Mouse (Mus musculus): ENCODE measurements around the gene Mrpl4. TPM values are rescaled to one million over a fixed set of nuclear protein-coding genes. Genes with fewer than 3 reads are reported as not detected.

Gene Mrpl4
- polyA plus RNA-seq, 1 experiment from 2014 or later = 156 TPM

DNA sequence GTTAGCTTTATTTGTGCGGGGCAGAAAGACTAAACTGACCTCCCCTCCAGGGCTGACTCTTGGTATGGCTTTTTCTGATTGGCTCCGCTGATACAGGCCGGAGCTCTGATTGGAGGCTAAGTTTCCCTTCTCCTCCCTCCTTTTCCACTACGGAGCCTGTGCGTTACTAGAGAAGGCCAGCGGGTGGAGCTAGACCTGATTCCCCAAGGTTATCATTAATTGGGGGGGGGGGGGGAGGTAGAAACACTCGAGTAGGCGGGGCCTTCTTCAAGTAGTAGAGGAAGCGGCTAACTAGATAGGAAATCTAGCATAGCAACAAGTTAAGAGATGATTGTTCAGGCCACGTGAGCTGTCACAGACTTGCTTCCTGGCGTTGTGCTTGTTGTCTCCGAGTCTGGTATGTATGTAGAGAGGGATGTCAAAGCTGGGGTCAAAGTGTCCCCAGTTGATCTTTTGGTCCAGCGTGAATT is 28.3 kb downstream of the Mrpl4 start:
- Histone ChIP-seq H3K27me3 (ENCODE audit: control insufficient read depth, insufficient read depth, low read depth, low read length) (peaks cover 41% of the 10 kb centered on the region), H3K9ac (ENCODE audit: low read length) (peak overlapping the region; percentile 47), H3K4me2 (ENCODE audit: low read depth, low read length) (peak overlapping the region; percentile 98), H3K36me3 (ENCODE audit: control insufficient read depth, insufficient read depth, low read length) (no peaks in the 10 kb centered on the region), H3K4me3 (ENCODE audit: low read length) (peak overlapping the region; percentile 65), H3K4me1 (replicated peaks; ENCODE audit: control insufficient read depth, insufficient read depth, low read length) (peaks cover 48% of the 10 kb centered on the region), H3K9me3 (ENCODE audit: control insufficient read depth, low read length) (no peaks in the 10 kb centered on the region), H3K27ac (ENCODE audit: low read length) (peak overlapping the region; percentile 78)
- ATAC-seq (ENCODE audit: low read depth) = peak; percentile 71
- WGBS = 0% methylated on average over 13 of the region's 13 CpGs

DNA sequence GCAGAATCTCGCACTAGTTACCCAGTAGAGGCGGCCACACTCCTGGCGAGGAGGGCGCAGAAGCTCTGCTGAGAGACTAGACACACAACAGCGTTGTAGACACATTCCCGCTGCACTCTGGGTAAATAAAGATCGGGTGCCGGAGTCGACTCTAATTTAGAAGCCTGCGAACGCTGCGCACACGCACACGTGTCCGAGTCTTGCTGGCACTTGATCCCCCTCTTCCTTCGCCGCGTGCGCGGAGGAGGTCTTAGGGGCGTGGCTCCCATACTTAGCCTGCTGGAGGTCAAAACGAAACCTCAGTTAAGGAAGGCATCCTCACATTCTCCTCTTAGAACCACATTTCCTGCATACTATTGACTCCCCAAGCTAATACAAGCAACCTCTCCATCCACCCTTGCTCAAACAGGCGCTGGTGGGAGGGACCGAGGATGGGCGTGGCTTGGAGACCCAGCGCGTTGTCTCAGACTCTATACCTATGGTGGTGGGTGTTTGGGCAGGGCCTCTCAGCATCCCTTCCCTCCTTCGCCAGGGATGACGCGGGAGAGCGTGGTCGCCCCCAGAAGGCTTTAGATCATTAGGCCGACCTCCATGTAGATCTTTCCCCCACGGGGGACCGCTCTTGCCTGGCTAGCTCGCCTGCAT is 28.8 kb downstream of the Mrpl4 start:
- H3K9me3 ChIP-seq (ENCODE audit: control insufficient read depth, low read length) = no peaks in the 10 kb centered on the region
- peak overlapping the region; percentile 98 for H3K4me2 ChIP-seq (ENCODE audit: low read depth, low read length)
- ATAC-seq (ENCODE audit: low read depth) = peak; percentile 22; the same call in 1 of the 2 replicates
- WGBS = under 1% methylated on average over 36 of the region's 36 CpGs
- H3K27ac ChIP-seq (ENCODE audit: low read length) = peak overlapping the region; percentile 78
- peak overlapping the region; percentile 65 for H3K4me3 ChIP-seq (ENCODE audit: low read length)
- peak overlapping the region; percentile 44 for H3K9ac ChIP-seq (ENCODE audit: low read length)
- peaks cover 47% of the 10 kb centered on the region for H3K27me3 ChIP-seq (ENCODE audit: control insufficient read depth, insufficient read depth, low read depth, low read length)
- H3K36me3 ChIP-seq (ENCODE audit: control insufficient read depth, insufficient read depth, low read length) = no peaks in the 10 kb centered on the region
- peaks cover 50% of the 10 kb centered on the region for H3K4me1 ChIP-seq (replicated peaks; ENCODE audit: control insufficient read depth, insufficient read depth, low read length)

DNA sequence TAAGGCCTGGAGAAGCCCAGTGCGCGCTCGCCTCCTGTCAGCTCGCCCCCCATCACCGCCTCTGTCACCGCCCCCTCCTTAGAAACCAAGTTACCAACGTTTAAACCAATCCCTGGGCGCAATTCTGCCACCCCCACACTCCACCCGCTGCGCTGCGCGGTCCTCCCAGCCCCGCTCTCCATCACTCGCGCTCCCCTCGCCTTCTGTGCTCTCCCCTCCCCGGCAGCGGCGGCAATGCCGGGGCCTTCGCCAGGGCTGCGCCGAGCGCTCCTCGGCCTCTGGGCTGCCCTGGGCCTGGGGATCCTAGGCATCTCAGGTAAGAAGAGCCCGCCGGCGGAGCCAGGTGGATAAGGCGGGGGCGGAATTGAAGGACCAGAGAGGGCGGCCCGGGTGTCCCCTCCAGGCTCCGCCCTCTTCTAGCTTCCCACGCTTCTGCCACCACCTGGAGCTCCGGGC is 29.4 kb downstream of the Mrpl4 start, which contains the start of gene Icam5:
TSS of gene Icam5 (plus strand) at position 178 of the 456 bp plus-strand sequence.
- H3K9ac ChIP-seq (ENCODE audit: low read length) = peak within 1 kb of the TSS; percentile 65
- H3K27ac ChIP-seq (ENCODE audit: low read length) = peak within 1 kb of the TSS; percentile 78
- under 1% methylated on average over 34 of the region's 35 CpGs for WGBS
- peak within 1 kb of the TSS; percentile 65 for H3K4me3 ChIP-seq (ENCODE audit: low read length)
- peaks cover 52% of the 10 kb centered on the region for H3K27me3 ChIP-seq (ENCODE audit: control insufficient read depth, insufficient read depth, low read depth, low read length)
- no peaks in the 10 kb centered on the region for H3K9me3 ChIP-seq (ENCODE audit: control insufficient read depth, low read length)
- H3K4me2 ChIP-seq (ENCODE audit: low read depth, low read length) = peak within 1 kb of the TSS; percentile 99
- ATAC-seq (ENCODE audit: low read depth) = no peak
- H3K4me1 ChIP-seq (replicated peaks; ENCODE audit: control insufficient read depth, insufficient read depth, low read length) = peaks cover 54% of the 10 kb centered on the region
- H3K36me3 ChIP-seq (ENCODE audit: control insufficient read depth, insufficient read depth, low read length) = no peaks in the 10 kb centered on the region

DNA sequence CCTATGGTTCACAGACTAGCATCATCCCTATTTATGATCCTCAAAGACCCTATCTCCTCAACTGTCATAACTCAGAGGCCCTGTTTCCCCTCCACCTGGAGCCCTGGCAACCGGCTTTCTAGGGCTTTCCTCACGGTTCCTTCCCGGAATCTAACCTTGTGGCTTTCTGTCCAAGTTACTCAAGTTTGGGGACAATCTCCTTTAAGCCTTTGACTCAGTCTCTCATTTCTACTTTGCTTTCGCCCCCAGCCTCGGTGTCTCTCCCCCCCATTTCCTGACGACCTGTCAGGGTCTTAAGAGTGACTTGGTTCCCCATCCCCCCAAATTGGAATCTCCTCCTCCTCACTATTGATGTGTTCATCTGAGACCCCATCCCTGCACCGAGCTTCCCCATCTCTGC is 30.0 kb downstream of the Mrpl4 start:
- no peak for ATAC-seq (ENCODE audit: low read depth)
- H3K27me3 ChIP-seq (ENCODE audit: control insufficient read depth, insufficient read depth, low read depth, low read length) = peaks cover 58% of the 10 kb centered on the region
- no peak overlapping the region for H3K27ac ChIP-seq (ENCODE audit: low read length)
- no peaks in the 10 kb centered on the region for H3K9me3 ChIP-seq (ENCODE audit: control insufficient read depth, low read length)
- no peak overlapping the region for H3K9ac ChIP-seq (ENCODE audit: low read length)
- no peaks in the 10 kb centered on the region for H3K36me3 ChIP-seq (ENCODE audit: control insufficient read depth, insufficient read depth, low read length)
- WGBS = 2% methylated on average over 7 of the region's 7 CpGs
- peak overlapping the region; percentile 99 for H3K4me2 ChIP-seq (ENCODE audit: low read depth, low read length)
- H3K4me1 ChIP-seq (replicated peaks; ENCODE audit: control insufficient read depth, insufficient read depth, low read length) = peaks cover 55% of the 10 kb centered on the region
- peak overlapping the region; percentile 65 for H3K4me3 ChIP-seq (ENCODE audit: low read length)

DNA sequence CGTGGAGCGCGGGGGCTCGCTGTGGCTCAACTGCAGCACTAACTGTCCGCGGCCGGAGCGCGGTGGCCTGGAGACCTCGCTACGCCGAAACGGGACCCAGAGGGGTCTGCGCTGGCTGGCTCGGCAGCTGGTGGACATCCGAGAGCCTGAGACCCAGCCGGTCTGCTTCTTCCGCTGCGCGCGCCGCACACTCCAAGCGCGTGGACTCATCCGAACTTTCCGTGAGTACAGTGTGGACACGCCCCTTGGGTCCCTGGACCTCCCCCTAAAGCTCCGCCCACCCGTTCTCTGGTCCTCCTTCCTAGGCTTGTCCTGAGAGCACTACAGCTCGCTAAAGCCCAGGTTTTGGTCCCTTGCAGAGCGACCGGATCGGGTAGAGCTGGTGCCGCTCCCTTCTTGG is 30.6 kb downstream of the Mrpl4 start:
- Histone ChIP-seq H3K9ac (ENCODE audit: low read length) (peak overlapping the region; percentile 65), H3K27ac (ENCODE audit: low read length) (no peak overlapping the region), H3K4me2 (ENCODE audit: low read depth, low read length) (peak overlapping the region; percentile 99), H3K4me1 (replicated peaks; ENCODE audit: control insufficient read depth, insufficient read depth, low read length) (peaks cover 56% of the 10 kb centered on the region), H3K9me3 (ENCODE audit: control insufficient read depth, low read length) (no peaks in the 10 kb centered on the region), H3K4me3 (ENCODE audit: low read length) (peak overlapping the region; percentile 65), H3K36me3 (ENCODE audit: control insufficient read depth, insufficient read depth, low read length) (no peaks in the 10 kb centered on the region), H3K27me3 (ENCODE audit: control insufficient read depth, insufficient read depth, low read depth, low read length) (peaks cover 64% of the 10 kb centered on the region)
- peak; percentile 71 for ATAC-seq (ENCODE audit: low read depth)
- WGBS = under 1% methylated on average over 34 of the region's 34 CpGs

DNA sequence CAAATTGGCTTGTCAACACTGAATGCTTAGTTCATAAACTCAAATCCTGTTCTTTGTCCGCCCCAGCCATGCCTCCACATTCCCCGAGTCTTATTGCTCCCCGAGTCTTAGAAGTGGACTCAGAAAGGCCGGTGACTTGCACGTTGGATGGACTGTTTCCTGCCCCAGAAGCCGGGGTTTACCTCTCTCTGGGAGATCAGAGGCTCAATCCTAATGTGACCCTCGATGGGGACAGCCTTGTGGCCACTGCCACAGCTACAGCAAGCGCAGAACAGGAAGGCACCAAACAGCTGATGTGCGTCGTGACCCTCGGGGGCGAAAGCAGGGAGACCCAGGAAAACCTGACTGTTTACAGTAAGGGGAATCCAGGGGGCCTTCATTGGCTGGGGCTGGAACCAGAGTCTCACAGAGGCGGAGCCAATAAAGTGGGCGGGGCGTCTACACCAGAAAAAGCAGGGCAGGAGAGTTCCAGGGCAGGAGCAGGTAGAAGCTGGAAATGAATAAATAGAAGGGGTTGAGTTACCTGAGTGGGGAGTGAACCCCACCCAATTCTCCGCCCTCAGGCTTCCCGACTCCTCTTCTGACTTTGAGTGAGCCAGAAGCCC is 32.0 kb downstream of the Mrpl4 start:
- 6% methylated on average over 17 of the region's 17 CpGs for WGBS
- H3K4me3 ChIP-seq (ENCODE audit: low read length) = no peak overlapping the region
- no peak overlapping the region for H3K4me2 ChIP-seq (ENCODE audit: low read depth, low read length)
- H3K4me1 ChIP-seq (replicated peaks; ENCODE audit: control insufficient read depth, insufficient read depth, low read length) = peaks cover 48% of the 10 kb centered on the region
- no peak overlapping the region for H3K9ac ChIP-seq (ENCODE audit: low read length)
- no peaks in the 10 kb centered on the region for H3K36me3 ChIP-seq (ENCODE audit: control insufficient read depth, insufficient read depth, low read length)
- peaks cover 74% of the 10 kb centered on the region for H3K27me3 ChIP-seq (ENCODE audit: control insufficient read depth, insufficient read depth, low read depth, low read length)
- no peak for ATAC-seq (ENCODE audit: low read depth)
- no peaks in the 10 kb centered on the region for H3K9me3 ChIP-seq (ENCODE audit: control insufficient read depth, low read length)
- no peak overlapping the region for H3K27ac ChIP-seq (ENCODE audit: low read length)

DNA sequence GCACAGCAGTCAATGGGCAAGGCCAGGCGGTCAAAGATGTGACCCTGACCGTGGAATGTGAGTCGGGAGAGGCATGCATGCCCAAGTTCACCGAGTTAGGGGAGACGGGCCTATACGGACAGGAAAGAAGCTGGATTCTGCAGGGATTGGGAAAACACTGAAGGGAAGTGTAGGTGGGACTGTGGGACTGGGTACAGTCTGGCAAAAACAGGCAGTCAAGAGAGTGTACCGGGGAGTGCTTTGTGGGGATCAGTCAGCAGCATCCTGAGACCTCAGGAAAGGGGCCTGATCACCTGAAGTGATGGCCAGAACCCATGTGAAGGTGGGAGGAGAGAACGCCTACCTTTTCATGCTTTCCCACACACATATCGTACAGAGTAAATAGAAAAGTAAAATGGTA is 33.0 kb downstream of the Mrpl4 start:
- WGBS = 33% methylated on average over 9 of the region's 9 CpGs
- Histone ChIP-seq H3K4me1 (replicated peaks; ENCODE audit: control insufficient read depth, insufficient read depth, low read length) (peaks cover 37% of the 10 kb centered on the region), H3K9ac (ENCODE audit: low read length) (no peak overlapping the region), H3K36me3 (ENCODE audit: control insufficient read depth, insufficient read depth, low read length) (no peaks in the 10 kb centered on the region), H3K9me3 (ENCODE audit: control insufficient read depth, low read length) (no peaks in the 10 kb centered on the region), H3K4me2 (ENCODE audit: low read depth, low read length) (no peak overlapping the region), H3K27ac (ENCODE audit: low read length) (no peak overlapping the region), H3K27me3 (ENCODE audit: control insufficient read depth, insufficient read depth, low read depth, low read length) (peaks cover 77% of the 10 kb centered on the region), H3K4me3 (ENCODE audit: low read length) (no peak overlapping the region)
- ATAC-seq (ENCODE audit: low read depth) = no peak

DNA sequence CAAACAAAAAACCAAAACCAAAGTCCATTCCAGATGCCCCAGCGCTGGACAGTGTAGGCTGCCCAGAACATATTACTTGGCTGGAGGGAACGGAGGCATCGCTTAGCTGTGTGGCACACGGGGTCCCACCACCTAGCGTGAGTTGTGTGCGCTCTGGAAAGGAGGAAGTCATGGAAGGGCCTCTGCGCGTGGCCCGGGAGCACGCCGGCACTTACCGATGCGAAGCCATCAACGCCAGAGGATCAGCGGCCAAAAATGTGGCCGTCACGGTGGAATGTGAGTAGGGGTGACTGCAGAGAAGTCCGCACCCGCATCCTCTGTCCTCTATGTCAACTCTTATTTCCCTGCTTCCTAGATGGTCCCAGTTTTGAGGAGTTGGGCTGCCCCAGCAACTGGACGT is 33.6 kb downstream of the Mrpl4 start:
- H3K4me2 ChIP-seq (ENCODE audit: low read depth, low read length) = no peak overlapping the region
- H3K4me1 ChIP-seq (replicated peaks; ENCODE audit: control insufficient read depth, insufficient read depth, low read length) = peaks cover 33% of the 10 kb centered on the region
- peaks cover 77% of the 10 kb centered on the region for H3K27me3 ChIP-seq (ENCODE audit: control insufficient read depth, insufficient read depth, low read depth, low read length)
- H3K27ac ChIP-seq (ENCODE audit: low read length) = no peak overlapping the region
- ATAC-seq (ENCODE audit: low read depth) = no peak
- H3K4me3 ChIP-seq (ENCODE audit: low read length) = no peak overlapping the region
- H3K9ac ChIP-seq (ENCODE audit: low read length) = no peak overlapping the region
- 12% methylated on average over 20 of the region's 20 CpGs for WGBS
- no peaks in the 10 kb centered on the region for H3K9me3 ChIP-seq (ENCODE audit: control insufficient read depth, low read length)
- no peaks in the 10 kb centered on the region for H3K36me3 ChIP-seq (ENCODE audit: control insufficient read depth, insufficient read depth, low read length)

DNA sequence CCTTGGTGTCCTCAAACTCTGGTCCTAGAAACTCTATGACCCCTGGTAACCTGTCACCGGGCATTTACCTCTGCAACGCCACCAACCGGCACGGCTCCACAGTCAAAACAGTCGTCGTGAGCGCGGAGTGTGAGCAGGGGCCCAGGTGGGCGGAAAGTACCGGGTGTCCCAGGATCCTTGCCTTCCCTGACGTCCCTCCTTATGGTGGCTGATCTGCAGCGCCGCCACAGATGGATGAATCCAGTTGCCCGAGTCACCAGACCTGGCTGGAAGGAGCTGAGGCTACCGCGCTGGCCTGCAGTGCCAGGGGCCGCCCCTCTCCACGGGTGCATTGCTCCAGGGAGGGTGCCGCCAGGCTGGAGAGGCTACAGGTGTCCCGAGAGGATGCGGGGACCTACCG is 34.1 kb downstream of the Mrpl4 start:
- Histone ChIP-seq H3K27ac (ENCODE audit: low read length) (no peak overlapping the region), H3K27me3 (ENCODE audit: control insufficient read depth, insufficient read depth, low read depth, low read length) (peaks cover 75% of the 10 kb centered on the region), H3K9me3 (ENCODE audit: control insufficient read depth, low read length) (no peaks in the 10 kb centered on the region), H3K4me1 (replicated peaks; ENCODE audit: control insufficient read depth, insufficient read depth, low read length) (peaks cover 30% of the 10 kb centered on the region), H3K4me3 (ENCODE audit: low read length) (peak overlapping the region; percentile 48), H3K4me2 (ENCODE audit: low read depth, low read length) (peak overlapping the region; percentile 71; the same call in 1 of the 2 replicates), H3K36me3 (ENCODE audit: control insufficient read depth, insufficient read depth, low read length) (no peaks in the 10 kb centered on the region), H3K9ac (ENCODE audit: low read length) (no peak overlapping the region; the same call in 1 of the 2 replicates)
- WGBS = 6% methylated on average over 22 of the region's 22 CpGs
- no peak for ATAC-seq (ENCODE audit: low read depth)
